Mouse (Mus musculus) inflammation-experienced regulatory T-cells, adult 6 months (primary cell): ENCODE data around the gene Mfap3. TPM values are rescaled to one million over a fixed set of nuclear protein-coding genes. Genes with fewer than 3 reads are reported as not detected.

Source experiments
- polyA plus RNA-seq, 3 experiments: library from polyadenylated mRNA; unstranded; fragments of 100-300 nt; shearing (Covaris generic); gene quantifications; one replicate each; pipeline ENCODE4 v1.2.1; 2017

Gene Mfap3
- polyA plus RNA-seq, 3 experiments from 2014 or later: 32.1 to 45.2 (median 40.2) TPM

Other genes starting within 250 kb of the Mfap3 start
- 100 to 1,000 TPM in 1 of 3 experiments, 10 to 100 TPM in 2; 67.8 to 107 (median 84.6) TPM for gene Fam114a2, start within 50 bp of the Mfap3 start, polyA plus RNA-seq
- gene Galnt10, start 126.8 kb downstream of the Mfap3 start, polyA plus RNA-seq: 1 to 10 TPM; 2.8 to 5.2 (median 4.6) TPM